Mouse (Mus musculus): ENCODE measurements around the gene Hoxa4.

Gene Hoxa4

GRCm38 (mm10) chr6:52203371-52204049 lies 12.0 kb upstream of the Hoxa4 start:
- no peak for DNase-seq (ENCODE audit: low read depth, low spot score)

- DNase-seq (ENCODE audit: low read depth, low spot score) = no peak
These were observed 11.5 kb upstream of the Hoxa4 start for GRCm38 (mm10) chr6:52203121-52203370.

- no peak for DNase-seq (ENCODE audit: low read depth, low spot score)
These were observed 11.0 kb upstream of the Hoxa4 start for GRCm38 (mm10) chr6:52202362-52203120.

- DNase-seq (ENCODE audit: low read depth, low spot score) = no peak
These were observed 9.7 kb upstream of the Hoxa4 start for GRCm38 (mm10) chr6:52201269-52201668.

- DNase-seq (ENCODE audit: low read depth, low spot score) = no peak
These were observed 9.2 kb upstream of the Hoxa4 start for GRCm38 (mm10) chr6:52200751-52201250.

GRCm38 (mm10) chr6:52200073-52200750 lies 8.7 kb upstream of the Hoxa4 start:
- no peak for DNase-seq (ENCODE audit: low read depth, low spot score)

GRCm38 (mm10) chr6:52197271-52197670 lies 5.7 kb upstream of the Hoxa4 start:
- DNase-seq (ENCODE audit: low read depth, low spot score) = peak; percentile 60

- no peak for DNase-seq (ENCODE audit: low read depth, low spot score)
These were observed 5.3 kb upstream of the Hoxa4 start for GRCm38 (mm10) chr6:52196811-52197210.

- DNase-seq (ENCODE audit: low read depth, low spot score) = no peak
These were observed 3.1 kb upstream of the Hoxa4 start for GRCm38 (mm10) chr6:52194690-52195089.

- peak; percentile 23 for DNase-seq (ENCODE audit: low read depth, low spot score)
These were observed 452 bp upstream of the Hoxa4 start for GRCm38 (mm10) chr6:52191860-52192550.

GRCm38 (mm10) chr6:52190410-52190809 lies 1.1 kb downstream of the Hoxa4 start:
- no peak for DNase-seq (ENCODE audit: low read depth, low spot score)

GRCm38 (mm10) chr6:52189909-52190308 lies 1.6 kb downstream of the Hoxa4 start:
- DNase-seq (ENCODE audit: low read depth, low spot score) = no peak

- no peak for DNase-seq (ENCODE audit: low read depth, low spot score)
These were observed 2.4 kb downstream of the Hoxa4 start for GRCm38 (mm10) chr6:52189172-52189591.

GRCm38 (mm10) chr6:52186500-52186899 lies 5.1 kb downstream of the Hoxa4 start:
- no peak for DNase-seq (ENCODE audit: low read depth, low spot score)

GRCm38 (mm10) chr6:52185834-52186233 lies 5.7 kb downstream of the Hoxa4 start:
- no peak for DNase-seq (ENCODE audit: low read depth, low spot score)

GRCm38 (mm10) chr6:52185222-52185621 lies 6.3 kb downstream of the Hoxa4 start:
- DNase-seq (ENCODE audit: low read depth, low spot score) = no peak

GRCm38 (mm10) chr6:52184668-52185067 lies 6.9 kb downstream of the Hoxa4 start:
- DNase-seq (ENCODE audit: low read depth, low spot score) = no peak

- DNase-seq (ENCODE audit: low read depth, low spot score) = no peak
These were observed 8.1 kb downstream of the Hoxa4 start for GRCm38 (mm10) chr6:52183311-52184080.

GRCm38 (mm10) chr6:52182793-52183192 lies 8.8 kb downstream of the Hoxa4 start:
- DNase-seq (ENCODE audit: low read depth, low spot score) = no peak

- no peak for DNase-seq (ENCODE audit: low read depth, low spot score)
These were observed 9.5 kb downstream of the Hoxa4 start for GRCm38 (mm10) chr6:52182030-52182429.

- no peak for DNase-seq (ENCODE audit: low read depth, low spot score)
These were observed 10.8 kb downstream of the Hoxa4 start for GRCm38 (mm10) chr6:52180726-52181125.
